Comparison of ENCODE assay signal across 28 mouse cellular contexts in the genomic region with DNA sequence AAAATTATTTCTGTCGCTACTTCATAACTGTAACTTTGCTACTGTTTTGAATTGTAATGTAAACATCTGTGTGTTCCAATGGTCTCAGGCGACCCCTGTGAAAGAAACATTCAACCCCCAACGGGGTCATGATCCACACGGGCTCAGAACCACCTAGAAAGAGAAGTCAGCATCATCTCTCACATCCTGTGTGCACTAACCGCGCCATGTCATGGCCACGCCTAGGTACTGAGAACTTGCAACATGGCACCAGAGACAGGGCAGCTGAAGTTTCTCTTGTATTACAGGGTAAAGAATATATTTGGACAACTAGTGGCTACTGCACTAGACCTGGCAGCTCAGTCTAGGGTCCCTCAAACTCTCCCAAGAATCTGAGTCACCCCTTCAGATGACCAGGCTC. TPM values are rescaled to one million over a fixed set of nuclear protein-coding genes. Genes with fewer than 3 reads are reported as not detected.
"Had no signal": no experiment of that assay in that cellular context is flagged by ENCODE, and none has a peak within 500 bp of the region (broad histone marks: within the 10 kb centered on the region; RNA-seq: fewer than 3 reads in every experiment).

No protein-coding gene starts in this region.

- ATAC-seq: hindbrain, postnatal 0 days; intestine, embryonic 16.5 days had no signal

- H3K27me3 ChIP-seq: heart, embryonic 13.5 days; heart, embryonic 15.5 days; hindbrain, embryonic 13.5 days; hindbrain, embryonic 15.5 days; kidney, embryonic 15.5 days; limb, embryonic 13.5 days; limb, embryonic 15.5 days had no signal

- H3K36me3 ChIP-seq: heart, embryonic 13.5 days; heart, embryonic 15.5 days; hindbrain, embryonic 13.5 days; hindbrain, embryonic 15.5 days; kidney, embryonic 15.5 days; limb, embryonic 13.5 days; limb, embryonic 15.5 days had no signal

- H3K9ac ChIP-seq: heart, embryonic 13.5 days; heart, embryonic 15.5 days; hindbrain, embryonic 13.5 days; hindbrain, embryonic 15.5 days; kidney, embryonic 15.5 days; limb, embryonic 13.5 days; limb, embryonic 15.5 days had no signal

- H3K9me3 ChIP-seq: heart, embryonic 13.5 days; heart, embryonic 15.5 days; hindbrain, embryonic 13.5 days; hindbrain, embryonic 15.5 days; limb, embryonic 13.5 days; limb, embryonic 15.5 days had no signal

- DNase-seq: gastrocnemius, postnatal 36 days; kidney, adult 11 months; layer of hippocampus, adult 9-11 months; layer of hippocampus, postnatal 36 days; left cerebral cortex, postnatal 4 days had no signal

- H3K27ac ChIP-seq: heart, adult 2 months; heart, embryonic 13.5 days; heart, embryonic 15.5 days; hindbrain, embryonic 13.5 days; hindbrain, embryonic 15.5 days; hindbrain, postnatal 0 days; kidney, embryonic 15.5 days; kidney, postnatal 0 days; limb, embryonic 13.5 days; limb, embryonic 15.5 days had no signal

- H3K4me2 ChIP-seq: heart, embryonic 11.5 days; heart, embryonic 13.5 days; heart, embryonic 15.5 days; hindbrain, embryonic 13.5 days; hindbrain, embryonic 15.5 days; kidney, embryonic 15.5 days; limb, embryonic 13.5 days; limb, embryonic 15.5 days had no signal

- H3K4me1 ChIP-seq: hindbrain, embryonic 15.5 days; limb, embryonic 13.5 days had no signal

- H3K4me3 ChIP-seq: heart, adult 2 months; heart, embryonic 13.5 days; heart, embryonic 15.5 days; hindbrain, embryonic 13.5 days; hindbrain, embryonic 15.5 days; kidney, embryonic 15.5 days; limb, embryonic 13.5 days; limb, embryonic 15.5 days had no signal

RNA-seq across cellular contexts. Expression of a gene that starts 12.7 kb away (rescaled TPM):
- total RNA-seq: hematopoietic stem cell, adult 5-6 weeks; hindbrain, postnatal 0 days; left cerebral cortex, postnatal 25 days; left cerebral cortex, postnatal 4 days had no signal
- polyA plus RNA-seq: intestine, embryonic 14.5 days; liver, adult 2 months had no signal

RNA-seq across cellular contexts. Expression of a gene that starts 27.2 kb away (rescaled TPM):
- total RNA-seq: gastrocnemius, adult 18-20 months; gastrocnemius, postnatal 14 days; gastrocnemius, postnatal 36 days; heart, postnatal 14 days; heart, postnatal 36 days; liver, adult 2 months had no signal
- polyA plus RNA-seq: heart, embryonic 13.5 days; hindbrain, embryonic 11.5 days; hindbrain, embryonic 13.5 days; hindbrain, embryonic 15.5 days; hindbrain, postnatal 0 days; intestine, embryonic 14.5 days; intestine, embryonic 16.5 days; kidney, embryonic 15.5 days; kidney, postnatal 0 days; large intestine, adult 2 months; limb, embryonic 11.5 days; limb, embryonic 13.5 days; liver, adult 2 months had no signal
